Mouse (Mus musculus) heart, embryonic 15.5 days (tissue): Measurements from ENCODE around the gene Nek11. TPM values are rescaled to one million over a fixed set of nuclear protein-coding genes. Genes with fewer than 3 reads are reported as not detected.
"Not testable (repeated sequence)": the region's sequence is repeated elsewhere in the genome, so short reads cannot be mapped to it uniquely, and the experiment has no call there.

Source experiments
- ATAC-seq: fragments of 200-750 bp; cut with Nextera tagmentation; replicated peaks from 2 replicates; pipeline ENCODE4 v1.8.0; 2017; ENCODE audit warnings: low read depth, moderate TSS enrichment; ENCODE audit not compliant: insufficient number of reproducible peaks, insufficient read depth, low FRiP score
- H3K27ac ChIP-seq: fragments of 300-500 bp; sonication (generic); 2 replicates; pipeline ENCODE4 v1.5.1; 2015; ENCODE audit warnings: mild to moderate bottlenecking, inconsistent platforms
- H3K27me3 ChIP-seq: fragments of 300-500 bp; sonication (generic); 2 replicates; pipeline ENCODE4 v1.6.1; 2015; ENCODE audit warnings: inconsistent platforms
- H3K36me3 ChIP-seq: fragments of 300-500 bp; sonication (generic); 2 replicates; pipeline ENCODE4 v1.6.1; 2015; ENCODE audit warnings: mild to moderate bottlenecking, inconsistent platforms
- H3K4me1 ChIP-seq: fragments of 300-500 bp; sonication (generic); replicated peaks from 2 replicates; pipeline ENCODE4 v1.6.1; 2015; ENCODE audit warnings: inconsistent platforms
- H3K4me2 ChIP-seq: fragments of 300-500 bp; sonication (generic); 2 replicates; pipeline ENCODE4 v1.6.1; 2015; ENCODE audit warnings: inconsistent platforms, mild to moderate bottlenecking, moderate library complexity
- H3K4me3 ChIP-seq: fragments of 300-500 bp; sonication (generic); 2 replicates; pipeline ENCODE4 v1.5.1; 2015; ENCODE audit warnings: mild to moderate bottlenecking, inconsistent platforms
- H3K9ac ChIP-seq: fragments of 300-500 bp; sonication (generic); 2 replicates; pipeline ENCODE4 v1.6.1; 2015; ENCODE audit warnings: mild to moderate bottlenecking, inconsistent platforms
- H3K9me3 ChIP-seq: fragments of 300-500 bp; sonication (generic); replicated peaks from 2 replicates; pipeline ENCODE4 v1.6.1; 2016; ENCODE audit warnings: inconsistent platforms
- WGBS: fragments of 180-500 bp; shearing (Covaris S2); methylation state at CpG from one replicate; pipeline ENCODE4 v1.1.7; 2015; ENCODE audit warnings: mixed read lengths; 5-methylcytosine and 5-hydroxymethylcytosine counted together
- polyA plus RNA-seq: library from polyadenylated mRNA; unstranded; fragments of >200 nt; fragmentation: Nextera tagmentation; extraction: Ambion mirVana; gene quantifications from 2 replicates; pipeline ENCODE4 v1.2.1, GENCODE M21; 2015

The Nek11 gene
- polyA plus RNA-seq, 1 experiment from 2014 or later: 0.15 TPM

- Histone ChIP-seq H3K4me2 (peak overlapping the region; percentile 85), H3K4me3 (peak overlapping the region; percentile 63), H3K9me3 (no peaks in the 10 kb centered on the region), H3K9ac (0 out of 2 replicates have a peak overlapping the region, but pooled peaks have one; percentile 58), H3K27me3 (no peaks in the 10 kb centered on the region), H3K4me1 (peaks cover 13% of the 10 kb centered on the region), H3K36me3 (no peaks in the 10 kb centered on the region), H3K27ac (peak overlapping the region; percentile 52; the same call in 1 of the 2 replicates)
- WGBS: 24% methylated on average over 5 of the region's 5 CpGs
- no peak; the same call in 1 of the 2 replicates for ATAC-seq
These were observed 263.3 kb downstream of the Nek11 start for GRCm38 (mm10) chr9:105132002-105132367.

DNA sequence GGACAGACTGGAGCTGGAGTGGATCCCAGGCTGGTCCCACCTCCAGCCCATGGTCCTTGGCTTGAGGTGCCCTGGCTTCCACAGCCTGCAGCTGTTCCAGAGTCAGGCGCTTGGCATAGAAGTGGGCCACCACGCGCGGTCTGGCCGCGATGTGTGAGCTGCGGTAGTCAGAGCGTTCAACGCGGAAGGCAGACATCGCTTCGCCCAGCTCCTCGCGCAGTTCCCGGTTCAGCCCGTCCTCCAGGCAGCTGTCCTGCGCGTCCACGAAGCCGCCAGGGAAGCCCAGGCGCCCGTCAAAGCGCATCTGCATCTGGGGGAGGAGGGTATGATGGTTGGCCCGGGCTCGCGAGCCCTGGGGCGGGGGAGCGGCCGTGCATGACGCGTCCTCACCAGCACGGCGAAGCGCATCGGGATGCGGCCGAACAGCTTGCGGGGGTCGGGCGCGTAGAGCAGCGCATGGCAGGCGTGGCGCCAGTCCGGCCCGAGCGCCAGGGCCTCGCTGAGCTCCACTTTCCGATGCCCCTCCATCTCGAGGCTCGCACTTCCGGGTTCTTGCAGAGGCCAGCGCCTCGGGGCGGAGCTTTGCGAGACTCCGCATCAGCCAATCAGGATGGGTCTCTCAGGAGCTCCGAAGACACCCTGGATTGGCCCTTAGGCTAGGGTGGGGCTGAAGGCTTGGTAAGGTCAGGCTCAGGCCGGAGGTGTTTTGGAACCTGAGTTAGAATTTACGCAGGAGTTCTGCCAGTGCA lies 263.9 kb downstream of the Nek11 start, which contains the start of gene Nudt16:
Gene Nudt16 (minus strand): TSS at position 572 of the 749 bp plus-strand sequence.
- WGBS: under 1% methylated on average over 60 of the region's 60 CpGs
- peak within 1 kb of the TSS; percentile 85 for H3K4me2 ChIP-seq
- no peaks in the 10 kb centered on the region for H3K9me3 ChIP-seq
- H3K36me3 ChIP-seq: no peaks in the 10 kb centered on the region
- peak within 1 kb of the TSS; percentile 63 for H3K4me3 ChIP-seq
- peak within 1 kb of the TSS; percentile 52 for H3K27ac ChIP-seq
- ATAC-seq: peak; percentile 95
- peak within 1 kb of the TSS; percentile 58 for H3K9ac ChIP-seq
- H3K4me1 ChIP-seq: peaks cover 13% of the 10 kb centered on the region
- no peaks in the 10 kb centered on the region for H3K27me3 ChIP-seq

GRCm38 (mm10) chr9:105130331-105130730 lies 265.0 kb downstream of the Nek11 start:
- H3K4me2 ChIP-seq: no peak overlapping the region

DNA sequence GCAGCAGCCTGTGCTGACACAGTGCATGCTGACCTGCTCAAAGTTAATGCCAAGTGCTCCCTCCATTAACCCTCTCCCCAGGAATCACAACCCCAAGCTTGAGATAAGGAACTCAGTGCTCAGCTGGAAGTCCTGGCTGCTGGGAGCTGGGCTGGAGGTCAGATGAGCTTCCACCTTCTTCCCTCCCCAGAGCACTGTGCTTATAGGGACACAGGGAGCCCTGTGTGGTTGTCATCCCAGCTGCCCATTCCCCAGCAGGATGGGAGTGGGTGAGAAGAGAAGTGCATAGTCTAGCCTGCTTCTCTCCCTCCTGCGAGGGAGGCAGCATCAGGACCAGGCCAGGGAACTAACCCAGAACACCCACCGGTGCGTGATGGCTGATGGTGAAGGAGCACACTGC lies 270.1 kb downstream of the Nek11 start:
- not testable (repeated sequence) for ATAC-seq, H3K27ac ChIP-seq, H3K9ac ChIP-seq, H3K4me1 ChIP-seq, H3K27me3 ChIP-seq, H3K4me3 ChIP-seq, H3K4me2 ChIP-seq, H3K36me3 ChIP-seq, H3K9me3 ChIP-seq
- WGBS: 55% methylated on average over 3 of the region's 3 CpGs

More at GRCm38 (mm10) chr9:105130331-105130730, 265.0 kb downstream of the Nek11 start:
- Histone ChIP-seq H3K27me3 (no peaks in the 10 kb centered on the region), H3K9me3 (no peaks in the 10 kb centered on the region), H3K36me3 (no peaks in the 10 kb centered on the region), H3K4me3 (no peak overlapping the region), H3K9ac (no peak overlapping the region), H3K27ac (no peak overlapping the region), H3K4me1 (peaks cover 13% of the 10 kb centered on the region)
- ATAC-seq: no peak
- 90% methylated on average over 8 of the region's 8 CpGs for WGBS

Other genes starting within 250 kb of the Nek11 start
- 14.3 and 15.6 TPM in 2 replicates for gene Aste1, start 132 bp downstream of the Nek11 start, polyA plus RNA-seq
- gene Atp2c1, start 131.8 kb upstream of the Nek11 start, polyA plus RNA-seq: 47.9 and 49.6 TPM in 2 replicates
- gene Pik3r4, start 247.5 kb upstream of the Nek11 start, polyA plus RNA-seq: 12.3 and 15.4 TPM in 2 replicates